Mouse (Mus musculus): ENCODE data around the gene Pik3r6.

DNA sequence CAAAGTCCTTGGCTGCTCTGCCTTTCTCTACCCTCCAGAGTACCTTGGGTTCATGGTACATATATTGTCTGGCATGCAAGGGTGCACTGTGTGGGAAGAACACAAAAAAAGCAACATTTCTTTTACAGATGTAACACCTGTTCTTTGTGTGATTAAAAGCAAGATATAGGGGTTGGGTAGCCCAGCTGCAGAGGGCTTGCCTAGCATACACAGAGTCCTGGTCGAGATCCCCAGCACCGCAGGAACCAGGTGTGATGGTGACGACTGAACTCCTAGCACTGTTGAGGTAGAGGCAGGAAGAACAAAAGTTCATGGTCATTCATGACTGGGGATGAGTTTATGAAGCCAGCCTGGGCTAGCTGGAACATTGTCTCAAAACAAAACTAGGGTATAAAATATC is 40.1 kb upstream of the Pik3r6 start:
- no peak for TF ChIP-seq CTCF (IDR thresholded peaks at IDR 0.05; ENCODE audit: low read depth)
- no peak for TF ChIP-seq EP300 (optimal IDR thresholded peaks at IDR 0.05)
